Mouse (Mus musculus) liver, embryonic 12.5 days (tissue): Measurements from ENCODE around the gene Gm7982. TPM values are rescaled to one million over a fixed set of nuclear protein-coding genes. Genes with fewer than 3 reads are reported as not detected.
"Not testable (repeated sequence)": the region's sequence is repeated elsewhere in the genome, so short reads cannot be mapped to it uniquely, and the experiment has no call there.

Experiments
- ATAC-seq: fragments of 200-750 bp; cut with Nextera tagmentation; 2 replicates; pipeline ENCODE4 v1.8.0; 2017; ENCODE audit warnings: moderate number of reproducible peaks, mild to moderate bottlenecking, moderate library complexity
- H3K27ac ChIP-seq: fragments of 300-500 bp; sonication (generic); 2 replicates; pipeline ENCODE4 v1.5.1; 2016; ENCODE audit warnings: mild to moderate bottlenecking
- H3K27me3 ChIP-seq: fragments of 300-500 bp; sonication (generic); replicated peaks from 2 replicates; pipeline ENCODE4 v1.6.1; 2016; ENCODE audit warnings: mild to moderate bottlenecking, moderate library complexity
- H3K36me3 ChIP-seq: fragments of 300-500 bp; sonication (generic); 2 replicates; pipeline ENCODE4 v1.6.1; 2016; ENCODE audit warnings: mild to moderate bottlenecking, moderate library complexity
- H3K4me1 ChIP-seq: fragments of 300-500 bp; sonication (generic); 2 replicates; pipeline ENCODE4 v1.6.1; 2016
- H3K4me2 ChIP-seq: fragments of 300-500 bp; sonication (generic); 2 replicates; pipeline ENCODE4 v1.6.1; 2016; ENCODE audit warnings: mild to moderate bottlenecking, moderate library complexity
- H3K4me3 ChIP-seq: fragments of 300-500 bp; sonication (generic); 2 replicates; pipeline ENCODE4 v1.5.1; 2016; ENCODE audit warnings: mild to moderate bottlenecking, moderate library complexity
- H3K9ac ChIP-seq: fragments of 300-500 bp; sonication (generic); 2 replicates; pipeline ENCODE4 v1.6.1; 2016; ENCODE audit warnings: mild to moderate bottlenecking, moderate library complexity
- H3K9me3 ChIP-seq: fragments of 300-500 bp; sonication (generic); replicated peaks from 2 replicates; pipeline ENCODE4 v1.6.1; 2016; ENCODE audit warnings: mild to moderate bottlenecking, moderate library complexity
- WGBS: fragments of 180-500 bp; shearing (Covaris S2); methylation state at CpG from one replicate; pipeline ENCODE4 v1.1.7; 2016; ENCODE audit not compliant: insufficient replicate concordance; 5-methylcytosine and 5-hydroxymethylcytosine counted together
- polyA plus RNA-seq: library from polyadenylated mRNA; unstranded; fragments of >200 nt; fragmentation: Nextera tagmentation; extraction: Ambion mirVana; gene quantifications from 2 replicates; pipeline ENCODE4 v1.2.1, GENCODE M21; 2016

Gm7982 gene
- not detected in 2 replicates for polyA plus RNA-seq

GRCm38 (mm10) chr5:95741714-95742113 lies at the start of gene Gm7982:
Gene Gm7982 (plus strand): TSS chr5:95742014.
- WGBS: no CpG with 5 or more reads among the region's 3 CpGs
- H3K9ac ChIP-seq: not testable (repeated sequence)

DNA sequence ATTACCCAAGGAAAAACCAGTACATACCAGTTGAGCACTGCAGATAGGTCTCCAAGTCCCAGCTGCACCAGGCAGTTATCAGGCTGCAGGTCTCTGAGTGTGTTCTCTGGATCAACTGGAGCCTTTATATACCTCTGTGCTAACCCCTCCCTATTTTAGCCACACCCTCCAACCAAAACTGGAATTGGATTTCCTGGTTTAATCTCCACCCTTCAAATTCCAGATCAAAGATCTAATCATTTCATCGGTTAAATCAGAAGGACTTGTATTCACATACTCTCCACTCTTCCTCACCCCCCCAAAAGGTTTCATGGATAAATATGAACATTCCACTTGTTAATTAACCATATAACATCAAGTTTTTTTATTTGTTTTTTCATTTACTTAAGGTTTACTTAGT lies 5.7 kb upstream of the Gm7982 start, which contains the start of gene Gm7978:
Gm7978 (minus strand) TSS at position 101 of the 400 bp plus-strand sequence.
- H3K36me3 ChIP-seq, H3K27ac ChIP-seq, H3K4me1 ChIP-seq, H3K9me3 ChIP-seq, H3K27me3 ChIP-seq, H3K4me2 ChIP-seq, H3K4me3 ChIP-seq, ATAC-seq, H3K9ac ChIP-seq: not testable (repeated sequence)
- WGBS: no CpG with 5 or more reads among the region's 1 CpGs

More at GRCm38 (mm10) chr5:95741714-95742113, at the start of gene Gm7982:
- H3K4me1 ChIP-seq, H3K27me3 ChIP-seq, H3K4me3 ChIP-seq, H3K4me2 ChIP-seq, H3K9me3 ChIP-seq, H3K36me3 ChIP-seq, ATAC-seq, H3K27ac ChIP-seq: not testable (repeated sequence)

- H3K4me1 ChIP-seq, H3K4me2 ChIP-seq, H3K9me3 ChIP-seq, H3K27ac ChIP-seq, H3K36me3 ChIP-seq, ATAC-seq, H3K4me3 ChIP-seq, H3K9ac ChIP-seq, H3K27me3 ChIP-seq: not testable (repeated sequence)
- WGBS: no CpG with 5 or more reads among the region's 2 CpGs
Measured at GRCm38 (mm10) chr5:95775690-95776089, 33.9 kb downstream of the Gm7982 start, which contains the start of gene E330014E10Rik. Gene E330014E10Rik (plus strand): TSS chr5:95775990.

Other genes starting within 250 kb of the Gm7982 start
- not detected in 2 replicates for gene Gm3286, start 231.3 kb upstream of the Gm7982 start, polyA plus RNA-seq
- gene Gm7971, start 147.1 kb upstream of the Gm7982 start, polyA plus RNA-seq: not detected in 2 replicates
- gene Gm7978, start 5.8 kb upstream of the Gm7982 start, polyA plus RNA-seq: not detected in 2 replicates
- not detected in 2 replicates for gene E330014E10Rik, start 34.0 kb downstream of the Gm7982 start, polyA plus RNA-seq
- gene Cxcl13, start 214.9 kb downstream of the Gm7982 start, polyA plus RNA-seq: 0.14 and 0.45 TPM in 2 replicates